Mouse (Mus musculus): ENCODE data around the gene Tdp2. TPM values are rescaled to one million over a fixed set of nuclear protein-coding genes. Genes with fewer than 3 reads are reported as not detected.
"Not testable (repeated sequence)": the region's sequence is repeated elsewhere in the genome, so short reads cannot be mapped to it uniquely, and the experiment has no call there.

The Tdp2 gene
- polyA plus RNA-seq, 1 experiment from 2014 or later: 87.4 TPM

GRCm38 (mm10) chr13:24832811-24833155 is 1.3 kb downstream of the Tdp2 start:
- no peak for ATAC-seq (replicated peaks; ENCODE audit: low FRiP score)
- Histone ChIP-seq H3K27ac (ENCODE audit: low read depth, low read length) (no peak overlapping the region), H3K9me3 (ENCODE audit: control insufficient read depth, low read length) (no peaks in the 10 kb centered on the region), H3K4me1 (replicated peaks; ENCODE audit: control insufficient read depth, insufficient read depth, low read length) (peaks cover 8% of the 10 kb centered on the region), H3K36me3 (ENCODE audit: control insufficient read depth, insufficient read depth, low read length) (no peaks in the 10 kb centered on the region; the same call in 1 of the 2 replicates), H3K4me3 (ENCODE audit: low read depth, low read length) (peak overlapping the region; percentile 90), H3K27me3 (ENCODE audit: control insufficient read depth, insufficient read depth, low read length) (no peaks in the 10 kb centered on the region), H3K9ac (ENCODE audit: low read length) (peak overlapping the region; percentile 95), H3K4me2 (ENCODE audit: low read depth, low read length, severe bottlenecking) (peak overlapping the region; percentile 47)
- DNase-seq (ENCODE audit: low spot score): no peak
- WGBS: 80% methylated on average over 2 of the region's 2 CpGs

DNA sequence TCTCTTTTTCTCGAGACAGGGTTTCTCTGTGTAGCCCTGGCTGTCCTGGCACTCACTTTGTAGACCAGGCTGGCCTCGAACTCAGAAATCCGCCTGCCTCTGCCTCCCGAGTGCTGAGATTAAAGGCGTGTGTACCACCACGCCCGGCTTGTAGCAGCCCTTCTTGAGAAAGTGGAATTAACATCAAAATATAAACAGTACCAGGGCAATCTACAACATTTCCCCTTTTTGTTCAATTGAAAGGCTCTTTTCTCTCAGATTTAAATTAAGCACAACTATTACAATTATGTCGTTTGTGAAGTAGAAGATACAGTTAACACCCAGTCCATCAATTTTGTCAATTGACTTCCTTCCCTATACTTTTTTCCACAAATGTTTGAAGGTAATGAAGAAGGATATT is 6.3 kb downstream of the Tdp2 start:
- H3K4me2 ChIP-seq (ENCODE audit: low read depth, low read length, severe bottlenecking); DNase-seq (ENCODE audit: low spot score); H3K27ac ChIP-seq (ENCODE audit: low read depth, low read length); ATAC-seq (replicated peaks; ENCODE audit: low FRiP score); H3K27me3 ChIP-seq (ENCODE audit: control insufficient read depth, insufficient read depth, low read length); H3K9ac ChIP-seq (ENCODE audit: low read length); H3K4me1 ChIP-seq (replicated peaks; ENCODE audit: control insufficient read depth, insufficient read depth, low read length); H3K9me3 ChIP-seq (ENCODE audit: control insufficient read depth, low read length); H3K36me3 ChIP-seq (ENCODE audit: control insufficient read depth, insufficient read depth, low read length); H3K4me3 ChIP-seq (ENCODE audit: low read depth, low read length): not testable (repeated sequence)
- WGBS: 89% methylated on average over 8 of the region's 8 CpGs

DNA sequence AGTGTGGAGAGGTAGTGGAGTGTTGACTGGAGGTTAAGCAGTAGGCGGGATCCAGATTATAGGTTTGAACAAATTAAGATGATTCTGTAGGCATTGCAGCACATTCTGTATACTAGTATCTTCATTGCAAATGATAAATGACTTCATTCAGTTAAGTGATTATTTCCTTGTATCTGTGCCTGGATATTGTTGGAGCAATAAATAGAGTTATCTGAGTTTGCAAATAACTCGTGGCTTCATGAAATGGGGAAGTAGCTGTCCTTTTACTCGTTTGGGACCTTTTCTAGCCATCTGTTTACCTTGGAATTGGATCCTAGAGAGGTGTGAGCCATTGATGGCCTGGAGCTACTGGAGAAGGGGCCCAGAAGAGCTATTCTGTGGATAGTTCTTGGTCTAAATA is 8.4 kb downstream of the Tdp2 start:
- H3K4me3 ChIP-seq (ENCODE audit: low read depth, low read length): no peak overlapping the region
- no peak overlapping the region for H3K4me2 ChIP-seq (ENCODE audit: low read depth, low read length, severe bottlenecking)
- no peak overlapping the region for H3K27ac ChIP-seq (ENCODE audit: low read depth, low read length)
- H3K27me3 ChIP-seq (ENCODE audit: control insufficient read depth, insufficient read depth, low read length): no peaks in the 10 kb centered on the region
- no peak for DNase-seq (ENCODE audit: low spot score)
- peaks cover 3% of the 10 kb centered on the region; the same call in 1 of the 2 replicates for H3K4me1 ChIP-seq (replicated peaks; ENCODE audit: control insufficient read depth, insufficient read depth, low read length)
- no peaks in the 10 kb centered on the region; the same call in 1 of the 2 replicates for H3K36me3 ChIP-seq (ENCODE audit: control insufficient read depth, insufficient read depth, low read length)
- 81% methylated on average over 3 of the region's 3 CpGs for WGBS
- no peak for ATAC-seq (replicated peaks; ENCODE audit: low FRiP score)
- H3K9ac ChIP-seq (ENCODE audit: low read length): no peak overlapping the region
- no peaks in the 10 kb centered on the region for H3K9me3 ChIP-seq (ENCODE audit: control insufficient read depth, low read length)

GRCm38 (mm10) chr13:24841702-24842101 is 10.2 kb downstream of the Tdp2 start:
- H3K27me3 ChIP-seq (ENCODE audit: control insufficient read depth, insufficient read depth, low read length): no peaks in the 10 kb centered on the region
- peaks cover 3% of the 10 kb centered on the region; the same call in 1 of the 2 replicates for H3K4me1 ChIP-seq (replicated peaks; ENCODE audit: control insufficient read depth, insufficient read depth, low read length)
- H3K4me3 ChIP-seq (ENCODE audit: low read depth, low read length): no peak overlapping the region
- H3K4me2 ChIP-seq (ENCODE audit: low read depth, low read length, severe bottlenecking): no peak overlapping the region
- WGBS: 94% methylated on average over 3 of the region's 3 CpGs
- no peak overlapping the region for H3K27ac ChIP-seq (ENCODE audit: low read depth, low read length)
- DNase-seq (ENCODE audit: low spot score) (no peak), ATAC-seq (replicated peaks; ENCODE audit: low FRiP score) (no peak)
- no peaks in the 10 kb centered on the region; the same call in 1 of the 2 replicates for H3K36me3 ChIP-seq (ENCODE audit: control insufficient read depth, insufficient read depth, low read length)
- H3K9me3 ChIP-seq (ENCODE audit: control insufficient read depth, low read length): no peaks in the 10 kb centered on the region
- H3K9ac ChIP-seq (ENCODE audit: low read length): no peak overlapping the region

DNA sequence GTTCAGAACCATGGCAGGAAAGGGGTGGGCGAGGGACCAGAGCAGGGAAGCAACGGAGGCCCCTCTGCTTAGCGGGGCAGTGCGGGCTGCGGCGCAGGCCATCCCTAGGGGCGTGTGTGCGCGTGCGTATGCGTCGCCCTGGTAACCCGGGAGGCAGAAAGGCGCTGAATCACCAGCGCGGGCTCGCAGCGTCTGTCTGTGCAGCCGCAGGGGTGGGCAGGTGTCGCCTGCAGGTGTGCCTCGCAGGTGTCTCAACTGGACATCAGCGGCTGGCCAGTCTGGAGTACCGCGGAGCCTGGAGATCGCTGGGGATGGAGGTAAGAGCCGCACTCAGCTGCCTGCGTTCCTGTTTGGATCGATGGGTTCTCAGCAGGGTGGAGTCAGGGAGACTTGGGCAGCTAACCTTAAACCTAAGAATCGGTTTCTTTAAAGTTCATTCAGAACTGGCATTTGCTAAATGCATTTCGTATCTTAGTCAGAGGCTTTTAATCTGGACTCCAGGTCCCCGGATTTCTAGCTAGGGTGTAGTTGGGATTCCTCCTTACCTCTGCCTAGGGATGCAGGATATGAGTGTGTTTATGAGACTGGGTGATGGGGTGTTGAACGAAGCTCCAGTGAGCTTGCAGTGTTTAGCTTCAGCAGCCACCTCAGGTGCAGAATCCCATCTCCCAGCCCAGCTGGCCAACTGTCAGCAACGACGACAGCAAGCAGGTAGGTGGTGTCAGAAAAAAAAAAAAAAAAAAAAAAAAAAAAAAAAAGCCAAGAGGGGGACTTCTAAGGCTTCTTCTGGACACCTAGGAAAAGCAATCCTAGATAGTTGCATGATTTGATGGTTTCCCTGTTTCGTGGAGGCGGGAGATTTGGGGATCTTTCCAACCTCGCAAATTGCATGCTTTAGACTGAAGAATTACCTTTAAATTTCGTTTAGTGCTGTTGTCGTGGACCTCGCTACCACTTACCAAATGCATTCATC is 13.8 kb downstream of the Tdp2 start, which contains the start of gene D130043K22Rik:
Gene D130043K22Rik (plus strand): TSS at position 153 of the 973 bp plus-strand sequence.
- 12% methylated on average over 40 of the region's 40 CpGs for WGBS
- peaks cover 3% of the 10 kb centered on the region; the same call in 1 of the 2 replicates for H3K4me1 ChIP-seq (replicated peaks; ENCODE audit: control insufficient read depth, insufficient read depth, low read length)
- no peaks in the 10 kb centered on the region for H3K9me3 ChIP-seq (ENCODE audit: control insufficient read depth, low read length)
- H3K27ac ChIP-seq (ENCODE audit: low read depth, low read length): no peak within 1 kb of the TSS
- peak within 1 kb of the TSS; percentile 86 for H3K4me2 ChIP-seq (ENCODE audit: low read depth, low read length, severe bottlenecking)
- DNase-seq (ENCODE audit: low spot score): peak; percentile 82
- ATAC-seq (replicated peaks; ENCODE audit: low FRiP score): peak; percentile 93
- peak within 1 kb of the TSS; percentile 59 for H3K9ac ChIP-seq (ENCODE audit: low read length)
- no peaks in the 10 kb centered on the region for H3K36me3 ChIP-seq (ENCODE audit: control insufficient read depth, insufficient read depth, low read length)
- H3K27me3 ChIP-seq (ENCODE audit: control insufficient read depth, insufficient read depth, low read length): no peaks in the 10 kb centered on the region
- H3K4me3 ChIP-seq (ENCODE audit: low read depth, low read length): peak within 1 kb of the TSS; percentile 44

- no peak overlapping the region for H3K4me2 ChIP-seq (ENCODE audit: low read depth, low read length, severe bottlenecking)
- H3K4me1 ChIP-seq (replicated peaks; ENCODE audit: control insufficient read depth, insufficient read depth, low read length): peaks cover 3% of the 10 kb centered on the region; the same call in 1 of the 2 replicates
- no peak for ATAC-seq (replicated peaks; ENCODE audit: low FRiP score)
- H3K36me3 ChIP-seq (ENCODE audit: control insufficient read depth, insufficient read depth, low read length): no peaks in the 10 kb centered on the region
- 86% methylated on average over 4 of the region's 4 CpGs for WGBS
- H3K27ac ChIP-seq (ENCODE audit: low read depth, low read length): no peak overlapping the region
- no peak for DNase-seq (ENCODE audit: low spot score)
- no peaks in the 10 kb centered on the region for H3K27me3 ChIP-seq (ENCODE audit: control insufficient read depth, insufficient read depth, low read length)
- H3K9ac ChIP-seq (ENCODE audit: low read length): no peak overlapping the region
- no peak overlapping the region for H3K4me3 ChIP-seq (ENCODE audit: low read depth, low read length)
- no peaks in the 10 kb centered on the region for H3K9me3 ChIP-seq (ENCODE audit: control insufficient read depth, low read length)
Measured at GRCm38 (mm10) chr13:24849318-24849717, 17.8 kb downstream of the Tdp2 start.

GRCm38 (mm10) chr13:24851989-24852388 is 20.5 kb downstream of the Tdp2 start:
- 75% methylated on average over 2 of the region's 2 CpGs for whole genome bisulfite sequencing
- Histone ChIP-seq H3K9ac (ENCODE audit: low read length) (no peak overlapping the region), H3K27me3 (ENCODE audit: control insufficient read depth, insufficient read depth, low read length) (no peaks in the 10 kb centered on the region), H3K36me3 (ENCODE audit: control insufficient read depth, insufficient read depth, low read length) (no peaks in the 10 kb centered on the region), H3K27ac (ENCODE audit: low read depth, low read length) (no peak overlapping the region), H3K4me1 (replicated peaks; ENCODE audit: control insufficient read depth, insufficient read depth, low read length) (no peaks in the 10 kb centered on the region), H3K9me3 (ENCODE audit: control insufficient read depth, low read length) (no peaks in the 10 kb centered on the region), H3K4me2 (ENCODE audit: low read depth, low read length, severe bottlenecking) (no peak overlapping the region), H3K4me3 (ENCODE audit: low read depth, low read length) (no peak overlapping the region)
- no peak for DNase-seq (ENCODE audit: low spot score)
- no peak for ATAC-seq (replicated peaks; ENCODE audit: low FRiP score)

DNA sequence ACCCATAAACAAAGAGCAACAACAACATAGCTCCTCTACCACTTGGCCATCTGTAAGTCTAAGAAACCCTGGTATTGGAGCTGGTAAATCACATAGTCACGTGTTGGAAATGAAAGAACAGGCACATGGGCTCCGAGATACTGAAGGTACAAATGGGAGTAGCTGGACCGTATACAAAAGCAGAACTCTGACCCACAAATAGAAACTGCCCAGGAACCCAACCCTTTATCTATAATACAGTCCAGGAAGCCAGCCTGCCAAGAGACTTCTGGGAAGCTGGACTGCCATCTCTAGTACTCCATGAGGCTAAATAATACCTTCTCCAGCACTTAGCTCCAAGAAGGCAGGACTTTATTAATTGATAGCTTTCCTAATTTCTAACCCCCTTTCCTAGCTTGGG is 21.1 kb downstream of the Tdp2 start:
- WGBS: 89% methylated on average over 3 of the region's 3 CpGs
- no peaks in the 10 kb centered on the region for H3K36me3 ChIP-seq (ENCODE audit: control insufficient read depth, insufficient read depth, low read length)
- no peaks in the 10 kb centered on the region for H3K4me1 ChIP-seq (replicated peaks; ENCODE audit: control insufficient read depth, insufficient read depth, low read length)
- no peak overlapping the region for H3K4me2 ChIP-seq (ENCODE audit: low read depth, low read length, severe bottlenecking)
- H3K9me3 ChIP-seq (ENCODE audit: control insufficient read depth, low read length): no peaks in the 10 kb centered on the region
- H3K9ac ChIP-seq (ENCODE audit: low read length): no peak overlapping the region
- ATAC-seq (replicated peaks; ENCODE audit: low FRiP score) (no peak), DNase-seq (ENCODE audit: low spot score) (no peak)
- no peaks in the 10 kb centered on the region for H3K27me3 ChIP-seq (ENCODE audit: control insufficient read depth, insufficient read depth, low read length)
- H3K4me3 ChIP-seq (ENCODE audit: low read depth, low read length): no peak overlapping the region
- no peak overlapping the region for H3K27ac ChIP-seq (ENCODE audit: low read depth, low read length)

All from forebrain, embryonic 11.5 days (tissue).